Mouse (Mus musculus): ENCODE results near the gene Adtrp. TPM values are rescaled to one million over a fixed set of nuclear protein-coding genes. Genes with fewer than 3 reads are reported as not detected.

The Adtrp gene
- total RNA-seq, 2 experiments from 2014 or later = 0.15 TPM; not detected in 1

- no peak for DNase-seq
- intact Hi-C loops (cut with DNase I) = no loop called here
Observed at GRCm38 (mm10) chr13:41844071-41844470, 3.4 kb downstream of the Adtrp start.

DNA sequence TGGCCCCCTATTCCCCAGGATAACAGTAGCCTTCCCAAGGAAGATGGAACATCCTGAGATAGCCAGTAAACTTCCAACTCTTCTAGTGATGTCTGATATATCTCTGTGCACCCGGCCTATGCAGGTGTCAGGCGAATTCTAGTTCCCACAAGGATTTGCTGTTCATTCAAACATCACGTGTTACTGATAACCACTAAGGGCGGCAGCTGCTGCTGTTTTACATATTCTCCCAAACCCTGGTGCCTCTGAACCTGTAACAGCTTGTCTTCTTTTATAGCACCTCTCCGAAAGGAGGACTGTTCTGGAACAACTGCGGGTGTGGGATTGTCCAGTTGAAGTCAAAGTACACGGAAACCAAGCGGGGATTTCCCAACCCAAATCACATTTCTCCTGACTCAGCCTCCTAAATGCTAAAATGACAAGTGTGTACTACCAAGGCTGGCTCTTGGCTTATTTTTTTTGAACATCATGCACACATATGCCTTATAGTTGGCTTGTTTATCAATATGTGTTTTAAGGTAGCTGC lies 13.8 kb downstream of the Adtrp start:
- DNase-seq = no peak
- intact Hi-C loops (cut with DNase I) = no loop called here

DNA sequence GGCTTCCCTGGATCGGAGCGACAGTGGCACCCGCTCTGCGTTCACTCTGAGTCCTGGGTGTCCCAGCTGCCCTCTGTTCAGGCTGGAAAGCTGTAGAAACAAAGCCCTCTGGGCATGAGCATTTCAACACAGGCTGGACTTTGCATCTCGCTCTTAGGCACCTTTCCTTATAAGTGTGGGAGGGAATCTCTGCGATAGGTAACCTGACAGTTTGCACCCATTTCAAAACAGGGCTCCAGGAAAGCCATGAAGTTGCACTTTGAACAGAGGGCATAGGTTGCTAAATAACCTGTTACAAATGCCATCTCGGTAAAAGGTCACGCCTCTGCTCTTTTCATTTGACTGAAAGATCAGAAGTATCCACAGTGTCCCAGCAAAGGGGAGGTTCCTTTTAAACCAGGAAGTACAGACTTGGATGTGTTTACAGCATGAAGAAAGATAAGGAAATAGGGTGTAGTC lies 19.2 kb downstream of the Adtrp start:
- intact Hi-C loops (cut with DNase I) = no loop called here
- no peak for DNase-seq

- DNase-seq = no peak
- intact Hi-C loops (cut with DNase I) = no loop called here
Observed at GRCm38 (mm10) chr13:41827581-41827980, 19.9 kb downstream of the Adtrp start.

- DNase-seq = no peak
- intact Hi-C loops (cut with DNase I) = no loop called here
Observed at GRCm38 (mm10) chr13:41825379-41825966, 22.0 kb downstream of the Adtrp start.

DNA sequence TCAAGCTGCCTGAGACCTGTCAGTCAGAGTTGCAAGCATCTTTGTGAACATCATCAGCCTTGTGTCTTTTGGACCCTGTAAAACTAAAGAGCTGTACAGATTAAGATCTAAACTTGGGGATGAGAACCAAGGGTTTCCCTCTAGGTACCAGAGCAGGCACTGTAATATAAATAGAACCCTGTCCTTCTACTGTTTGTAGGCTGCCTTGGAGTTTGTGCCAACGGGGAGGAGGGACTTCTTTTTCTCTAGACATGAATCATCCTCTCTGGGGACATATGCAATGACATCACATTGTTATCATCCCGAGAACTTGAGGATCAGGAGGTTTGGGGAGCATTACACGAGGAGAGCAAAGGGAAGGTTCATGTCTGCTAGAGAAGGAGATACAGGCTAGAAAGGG lies 24.4 kb downstream of the Adtrp start:
- intact Hi-C loops (cut with DNase I) = no loop called here

GRCm38 (mm10) chr13:41822617-41823016 lies 24.9 kb downstream of the Adtrp start:
- intact Hi-C loops (cut with DNase I) = no loop called here
- DNase-seq = no peak

More for the DNA sequence above, 24.4 kb downstream of the Adtrp start:
- no peak for DNase-seq

- no peak for DNase-seq
- intact Hi-C loops (cut with DNase I) = no loop called here
Observed at GRCm38 (mm10) chr13:41822091-41822490, 25.4 kb downstream of the Adtrp start.

- intact Hi-C loops (cut with DNase I) = no loop called here
Observed at GRCm38 (mm10) chr13:41820947-41821346, 26.5 kb downstream of the Adtrp start.

DNA sequence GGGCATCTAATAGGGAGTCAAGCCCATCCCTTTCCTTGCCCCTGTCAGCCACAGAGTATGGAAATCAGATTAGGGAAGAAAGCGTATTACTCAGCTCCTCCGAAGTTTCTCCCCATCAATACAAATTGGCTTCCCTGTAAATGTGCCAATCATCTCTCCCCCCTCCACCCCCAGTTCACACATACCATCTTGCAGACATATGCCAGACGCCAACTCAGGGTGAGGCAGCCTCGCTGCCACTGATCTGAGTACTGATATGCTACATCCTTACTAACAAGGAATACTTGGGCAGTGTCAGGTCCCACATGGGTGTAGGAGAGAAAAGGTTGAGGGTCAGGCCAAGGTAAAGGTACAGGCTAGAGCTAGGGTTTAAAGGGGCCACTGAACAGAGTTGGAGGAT lies 27.6 kb downstream of the Adtrp start:
- intact Hi-C loops (cut with DNase I) = no loop called here
- DNase-seq = no peak

More at GRCm38 (mm10) chr13:41820947-41821346, 26.5 kb downstream of the Adtrp start:
- no peak for DNase-seq

DNA sequence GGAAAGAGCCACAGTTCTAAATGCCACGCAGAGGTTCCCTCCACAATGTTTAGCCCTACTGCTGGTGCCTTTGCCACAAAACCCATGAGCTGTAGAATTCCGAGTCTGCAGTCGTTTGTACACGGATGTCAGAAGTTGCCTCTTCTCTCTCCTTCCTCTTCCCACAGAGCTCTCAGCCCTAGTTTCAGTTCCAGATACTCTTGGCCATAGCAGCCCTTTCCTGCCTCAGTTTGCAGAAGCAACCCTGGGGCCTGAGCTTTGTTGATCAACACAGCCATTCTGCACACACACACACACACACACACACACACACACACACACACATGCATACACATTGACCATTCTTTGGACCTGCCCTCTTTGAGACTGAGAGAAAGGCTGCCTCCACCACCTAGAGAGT lies 28.0 kb downstream of the Adtrp start:
- intact Hi-C loops (cut with DNase I) = no loop called here
- no peak for DNase-seq

- no peak for DNase-seq
- intact Hi-C loops (cut with DNase I) = no loop called here
Observed at GRCm38 (mm10) chr13:41817583-41817982, 29.9 kb downstream of the Adtrp start.

DNA sequence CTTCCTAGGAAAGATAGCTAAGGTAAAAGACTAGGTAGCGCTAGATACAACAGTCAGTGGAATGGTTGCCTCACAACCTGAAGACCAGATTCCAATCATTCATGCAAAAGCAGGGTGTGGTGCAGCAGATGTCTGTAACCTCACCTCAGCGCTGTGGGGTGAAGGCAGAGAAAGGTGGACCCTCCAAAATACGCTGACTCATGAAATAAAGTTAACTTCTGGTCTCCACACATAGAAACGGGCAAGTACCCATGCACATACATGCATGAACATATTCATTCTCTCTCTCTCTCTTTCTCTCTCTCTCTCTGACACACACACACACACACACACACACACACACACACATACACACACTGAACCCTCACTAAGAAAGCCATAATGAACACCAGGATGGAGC lies 30.8 kb downstream of the Adtrp start:
- DNase-seq = no peak
- intact Hi-C loops (cut with DNase I) = no loop called here

DNA sequence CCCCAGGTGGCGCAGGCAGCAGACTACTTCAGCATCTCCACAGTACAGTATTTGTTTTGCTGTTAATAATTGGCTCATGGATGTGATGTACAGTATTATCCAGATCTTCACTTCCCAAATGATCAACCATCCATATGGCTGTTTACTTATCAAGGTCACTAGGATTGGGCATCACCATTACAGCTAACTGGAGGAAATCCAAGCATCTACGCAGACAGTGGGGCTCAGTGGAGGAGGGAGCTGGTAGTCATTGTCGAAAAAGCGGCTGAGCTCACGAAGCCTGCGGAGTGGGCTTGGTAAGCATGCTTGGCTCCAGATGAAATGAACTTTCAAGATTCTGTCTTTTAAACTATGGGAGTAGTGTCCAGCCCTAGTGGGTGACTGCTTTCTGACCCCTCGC lies 36.7 kb downstream of the Adtrp start:
- intact Hi-C loops (cut with DNase I) = no loop called here

DNA sequence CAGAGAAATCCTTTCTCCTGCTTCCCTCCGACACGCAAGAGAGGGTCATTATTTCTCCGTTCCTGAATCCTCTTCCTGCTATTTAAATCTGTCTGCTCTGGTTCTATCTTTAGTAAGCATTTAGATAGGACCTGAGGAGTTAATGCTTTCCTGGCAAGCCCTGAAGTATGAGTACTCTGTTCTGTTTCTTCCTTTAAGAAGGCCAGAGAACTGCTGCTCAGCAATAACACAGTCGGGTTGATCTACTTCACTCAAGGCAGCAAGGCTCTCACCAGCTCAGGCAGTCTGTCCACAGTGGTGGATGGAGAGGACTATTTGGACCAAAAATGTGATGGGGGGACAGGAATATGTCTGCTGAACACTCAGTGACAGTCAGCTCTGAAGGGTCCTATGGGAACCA lies 39.7 kb downstream of the Adtrp start:
- intact Hi-C loops (cut with DNase I) = no loop called here
- DNase-seq = no peak

More for the DNA sequence above, 36.7 kb downstream of the Adtrp start:
- no peak for DNase-seq

GRCm38 (mm10) chr13:41807300-41807699 lies 40.2 kb downstream of the Adtrp start:
- no peak for DNase-seq
- intact Hi-C loops (cut with DNase I) = no loop called here

GRCm38 (mm10) chr13:41805138-41805820 lies 42.2 kb downstream of the Adtrp start:
- intact Hi-C loops (cut with DNase I) = no loop called here
- no peak for DNase-seq

- no peak for DNase-seq
- intact Hi-C loops (cut with DNase I) = no loop called here
Observed at GRCm38 (mm10) chr13:41803656-41804265, 43.7 kb downstream of the Adtrp start.

- DNase-seq = no peak
- intact Hi-C loops (cut with DNase I) = no loop called here
Observed at GRCm38 (mm10) chr13:41801177-41801636, 46.3 kb downstream of the Adtrp start.

- DNase-seq = no peak
- intact Hi-C loops (cut with DNase I) = no loop called here
Observed at GRCm38 (mm10) chr13:41792849-41793248, 54.6 kb downstream of the Adtrp start.

GRCm38 (mm10) chr13:41787863-41788536 lies 59.5 kb downstream of the Adtrp start:
- DNase-seq = no peak
- intact Hi-C loops (cut with DNase I) = no loop called here

All from gastrocnemius, postnatal 36 days (tissue).